Comparison of ENCODE assay signal across 12 mouse cellular contexts in genomic region chr9:87213204-87213603, GRCm38 (mm10).
"Had no signal": no experiment of that assay in that cellular context is flagged by ENCODE, and none has a peak within 500 bp of the region (broad histone marks: within the 10 kb centered on the region; RNA-seq: fewer than 3 reads in every experiment).

No protein-coding gene starts in this region.

- DNase-seq: left cerebral cortex, postnatal 4 days; lung, adult 2 months; lung, postnatal 36 days; right cerebral cortex, adult 18-20 months; right cerebral cortex, postnatal 25 days; thymus, postnatal 4 days had no signal

- H3K9ac ChIP-seq: limb, embryonic 13.5 days; liver, embryonic 14.5 days; midbrain, embryonic 13.5 days; neural tube, embryonic 15.5 days had no signal

- H3K4me1 ChIP-seq: limb, embryonic 13.5 days; midbrain, embryonic 13.5 days; neural tube, embryonic 15.5 days had no signal

- H3K4me2 ChIP-seq: limb, embryonic 13.5 days; midbrain, embryonic 13.5 days; neural tube, embryonic 15.5 days had no signal

- H3K27ac ChIP-seq: limb, embryonic 13.5 days; liver, embryonic 14.5 days; midbrain, embryonic 13.5 days; neural tube, embryonic 15.5 days had no signal

- H3K4me3 ChIP-seq: limb, embryonic 13.5 days; midbrain, embryonic 13.5 days; myocyte; neural tube, embryonic 15.5 days had no signal

- ATAC-seq: lung, postnatal 0 days; midbrain, embryonic 13.5 days had no signal

- H3K27me3 ChIP-seq: limb, embryonic 13.5 days; midbrain, embryonic 13.5 days; neural tube, embryonic 15.5 days had no signal

- H3K9me3 ChIP-seq: limb, embryonic 13.5 days; midbrain, embryonic 13.5 days; neural tube, embryonic 15.5 days had no signal
